Mouse (Mus musculus) monocyte, adult 2 months (primary cell): ENCODE measurements around the gene Gm11492.

ENCODE experiments used
- DNase-seq, 2 experiments: peaks; one replicate each; pipeline ENCODE4 v3.0.0; 2022; ENCODE audit warnings: low spot score in 2 of 2, low read depth in 1 of 2

Gene Gm11492

DNA sequence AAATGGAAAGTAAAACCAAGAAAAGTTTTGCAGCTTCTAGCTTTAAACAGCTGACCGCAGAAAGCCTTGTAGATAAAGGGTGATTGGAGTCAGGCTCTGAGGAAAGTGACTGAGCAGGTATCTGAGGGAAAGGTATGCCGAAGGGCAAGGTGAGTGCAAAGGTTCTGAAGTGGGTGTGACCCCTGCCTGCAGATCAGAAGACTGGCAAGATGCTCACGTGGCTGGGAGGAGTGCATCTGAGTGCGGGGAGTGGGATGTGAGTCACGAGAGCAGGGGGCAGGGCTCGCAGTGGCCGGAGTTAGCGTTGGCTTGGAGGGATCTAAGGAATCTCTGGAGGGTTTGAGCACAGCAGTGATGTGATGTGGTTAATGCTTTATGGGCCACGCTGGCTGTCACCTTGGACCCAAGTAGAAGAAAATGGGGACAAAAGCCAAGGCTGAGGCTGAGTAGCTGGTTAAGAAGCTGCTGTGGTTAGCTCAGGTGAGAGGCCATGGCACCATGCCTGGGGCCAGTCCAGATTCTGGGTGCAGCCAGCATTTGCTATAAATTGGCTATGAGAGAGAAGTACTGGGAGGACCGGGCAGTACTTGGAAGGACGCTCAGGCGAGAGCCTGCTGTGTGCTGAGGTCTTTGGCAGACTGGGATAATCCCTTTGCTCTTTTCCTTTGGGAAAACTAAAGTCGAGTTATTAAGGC is 33.1 kb downstream of the Gm11492 start:
- no peak for DNase-seq

DNA sequence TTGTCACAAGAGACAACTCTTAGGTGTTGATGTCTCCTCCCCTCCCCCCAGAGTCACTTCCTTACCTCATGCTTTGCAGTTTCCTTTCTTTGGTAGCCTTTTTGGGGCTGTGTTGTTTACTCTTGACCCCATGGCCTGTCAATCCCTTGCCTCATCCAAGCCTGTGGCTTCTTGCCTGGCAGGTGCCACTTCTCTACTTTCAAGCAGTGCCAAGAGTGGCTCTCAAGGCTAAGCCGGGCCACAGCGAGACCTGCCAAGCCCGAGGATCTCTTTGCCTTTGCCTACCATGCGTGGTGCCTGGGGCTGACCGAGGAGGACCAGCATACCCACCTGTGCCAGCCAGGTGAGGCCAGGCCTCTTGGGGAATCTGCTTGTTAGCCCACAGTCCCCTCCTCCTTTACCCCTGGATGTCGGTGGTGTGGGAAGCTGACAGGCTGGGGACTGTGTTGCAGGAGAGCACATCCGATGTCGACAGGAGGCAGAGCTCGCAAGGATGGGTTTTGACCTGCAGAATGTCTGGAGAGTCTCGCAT is 33.9 kb downstream of the Gm11492 start:
- no peak for DNase-seq

DNA sequence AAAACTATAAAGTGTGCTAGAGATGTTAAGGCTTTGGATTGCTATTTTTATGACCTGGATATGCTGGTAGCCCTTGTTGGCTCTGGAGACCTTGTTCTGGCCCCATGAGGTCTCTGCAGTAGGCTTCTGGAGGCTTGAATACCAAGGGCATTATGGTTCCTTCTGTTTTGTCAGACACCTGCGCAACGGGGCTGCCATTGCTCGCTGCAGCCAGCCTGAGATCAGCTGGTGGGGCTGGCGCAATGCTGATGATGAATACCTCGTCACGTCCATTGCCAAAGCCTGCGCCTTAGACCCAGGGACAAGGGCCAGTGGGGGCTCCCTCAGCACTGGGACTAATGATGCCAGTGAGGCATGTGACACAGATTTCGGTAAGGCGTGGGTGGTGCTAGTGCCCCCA is 35.8 kb downstream of the Gm11492 start:
- no peak for DNase-seq

DNA sequence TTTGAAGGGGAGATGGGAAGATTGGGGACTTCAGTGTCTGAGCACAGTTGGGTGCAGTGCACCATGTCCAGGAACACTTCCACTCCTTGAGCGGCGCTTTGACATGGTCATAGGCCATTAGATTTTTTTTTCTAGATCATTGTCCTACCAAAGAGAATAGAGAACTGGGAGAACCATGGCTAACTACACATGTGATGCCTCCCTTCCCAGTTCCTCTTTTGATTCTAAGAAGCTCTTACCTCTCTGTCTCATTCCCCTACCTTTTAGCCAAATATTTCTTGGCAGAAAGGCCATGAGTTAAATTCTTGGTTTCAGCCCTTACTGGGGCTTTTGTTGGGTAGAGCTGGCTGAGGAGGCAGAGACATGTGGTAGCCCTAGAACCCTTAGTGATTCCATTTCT is 37.1 kb downstream of the Gm11492 start:
- no peak for DNase-seq

DNA sequence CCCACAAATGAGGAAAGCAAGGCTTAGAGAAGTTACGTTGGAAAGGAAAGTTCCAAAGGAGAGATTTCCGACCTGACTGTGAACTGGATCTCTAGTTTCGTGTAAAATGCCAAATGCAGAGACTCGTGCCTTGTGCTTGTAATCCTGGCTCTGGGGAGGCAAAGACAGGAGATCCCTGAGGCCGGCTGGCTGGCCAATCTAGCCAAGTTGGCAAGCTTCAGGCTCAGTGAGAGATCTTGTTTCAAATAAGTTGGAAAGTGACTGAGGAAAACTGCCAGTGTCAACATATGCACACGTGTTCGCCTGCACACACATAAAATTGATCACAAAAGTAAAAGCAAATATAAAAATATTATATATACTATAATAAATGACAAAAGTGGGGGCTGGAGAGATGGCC is 42.8 kb downstream of the Gm11492 start:
- DNase-seq = no peak

DNA sequence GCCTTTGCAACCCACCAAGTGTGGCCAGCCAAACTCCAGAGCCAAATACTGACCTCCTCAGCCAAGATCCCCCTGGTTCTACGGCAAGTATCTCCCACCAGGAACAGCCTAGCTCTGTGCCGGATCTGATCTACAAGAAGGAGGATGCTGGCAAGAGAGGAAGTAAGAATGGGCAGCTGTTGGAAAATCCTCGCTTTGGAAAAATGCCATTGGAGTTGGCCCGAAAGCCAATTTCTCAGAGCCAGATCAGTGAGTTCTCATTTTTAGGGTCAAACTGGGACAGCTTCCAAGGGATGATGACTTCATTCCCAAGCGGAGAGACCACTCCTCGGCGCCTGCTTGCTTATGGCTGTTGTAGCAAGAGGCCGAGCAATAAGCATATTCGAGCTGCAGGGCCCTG is 45.1 kb downstream of the Gm11492 start:
- DNase-seq = no peak

DNA sequence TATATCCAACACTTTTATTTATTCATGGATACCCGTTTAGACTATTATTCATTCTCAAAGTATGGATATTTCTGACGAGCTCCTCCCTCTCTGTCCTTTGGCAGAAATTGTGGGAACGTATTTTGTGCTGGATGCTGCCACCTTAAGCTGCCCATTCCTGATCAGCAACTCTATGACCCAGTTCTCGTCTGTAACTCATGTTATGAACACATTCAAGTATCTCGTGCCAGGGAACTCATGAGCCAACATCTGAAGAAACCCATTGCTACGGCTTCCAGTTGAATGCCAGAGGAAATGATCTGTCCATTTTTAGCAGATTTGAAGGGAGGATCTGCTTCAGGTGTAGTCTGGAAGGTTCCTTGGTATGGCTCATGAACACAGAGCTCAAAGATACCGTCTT is 47.5 kb downstream of the Gm11492 start:
- no peak for DNase-seq

DNA sequence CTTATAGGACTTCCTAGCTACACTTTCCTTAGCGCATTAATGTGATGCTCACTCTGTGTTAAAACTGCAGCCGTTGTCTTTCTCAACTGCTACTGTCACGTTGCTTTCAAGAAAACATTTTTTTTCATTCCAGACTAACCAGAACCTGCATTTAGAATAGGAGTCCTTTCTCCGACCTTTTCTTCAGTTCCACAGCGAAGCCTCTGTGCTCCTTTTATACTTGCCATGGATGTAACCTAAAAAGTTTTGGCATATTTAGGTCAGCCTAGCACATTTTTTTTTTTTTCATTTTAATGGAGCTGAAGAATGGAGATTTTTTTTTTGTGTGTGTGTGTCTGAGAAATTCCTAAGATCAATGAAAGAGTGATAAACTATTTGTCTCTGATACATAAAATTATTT is 49.1 kb downstream of the Gm11492 start:
- no peak for DNase-seq

DNA sequence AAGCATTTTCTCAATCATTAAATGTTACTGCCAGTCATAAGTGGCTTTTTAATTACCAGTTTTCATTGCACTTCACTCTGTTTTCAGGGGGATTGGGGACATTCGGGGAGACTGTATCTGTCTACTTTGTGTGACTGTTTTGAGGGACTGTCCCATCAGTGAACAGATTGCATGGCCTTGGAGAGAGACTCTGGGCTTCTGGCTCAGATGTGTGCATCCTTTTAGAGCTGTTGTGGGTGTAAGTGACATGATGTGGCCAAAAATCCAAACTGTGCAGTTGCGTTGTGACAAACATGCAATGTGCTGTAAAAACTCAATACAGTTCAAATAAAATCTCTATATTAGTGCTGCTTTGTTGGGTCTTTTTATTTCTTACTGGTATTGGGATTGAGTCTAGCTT is 49.5 kb downstream of the Gm11492 start:
- no peak for DNase-seq

DNA sequence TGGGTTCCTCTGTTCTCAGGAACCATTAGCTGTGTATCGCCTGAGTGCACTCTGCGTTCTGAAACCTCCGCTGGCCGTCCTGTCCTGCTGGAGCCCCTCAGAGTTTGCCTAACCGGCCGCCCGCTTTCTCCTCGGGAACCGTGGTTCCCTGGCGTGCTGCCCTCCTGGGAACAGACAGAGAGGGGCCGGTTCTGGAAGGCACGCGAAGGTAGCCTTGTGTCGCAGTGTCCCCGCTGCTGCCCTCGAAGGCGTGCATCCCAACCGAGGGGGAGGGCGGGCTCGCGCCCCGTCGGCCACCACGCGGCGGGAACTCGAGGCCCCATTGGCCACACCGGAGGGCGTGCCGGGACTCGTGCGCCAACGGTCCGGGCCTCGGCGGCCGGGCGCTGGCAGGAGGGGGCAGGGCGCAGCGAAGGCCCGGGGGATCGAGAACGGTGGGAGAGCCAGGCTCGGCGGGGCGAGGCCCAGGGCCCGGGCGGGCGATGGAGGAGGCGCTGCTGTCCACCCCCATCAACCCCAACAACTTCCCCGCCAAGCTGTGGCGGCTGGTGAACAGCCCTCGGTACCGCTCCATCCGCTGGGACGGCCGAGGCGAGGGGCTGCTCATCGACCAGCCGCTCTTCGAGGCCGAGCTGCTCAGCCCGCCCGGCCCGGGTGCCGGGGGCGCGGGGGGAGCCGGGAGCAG is 50.5 kb downstream of the Gm11492 start, which contains the start of gene Hsf5:
Gene Hsf5, plus strand, starts transcription at position 375 of the 685 bp plus-strand sequence.
- no peak for DNase-seq

DNA sequence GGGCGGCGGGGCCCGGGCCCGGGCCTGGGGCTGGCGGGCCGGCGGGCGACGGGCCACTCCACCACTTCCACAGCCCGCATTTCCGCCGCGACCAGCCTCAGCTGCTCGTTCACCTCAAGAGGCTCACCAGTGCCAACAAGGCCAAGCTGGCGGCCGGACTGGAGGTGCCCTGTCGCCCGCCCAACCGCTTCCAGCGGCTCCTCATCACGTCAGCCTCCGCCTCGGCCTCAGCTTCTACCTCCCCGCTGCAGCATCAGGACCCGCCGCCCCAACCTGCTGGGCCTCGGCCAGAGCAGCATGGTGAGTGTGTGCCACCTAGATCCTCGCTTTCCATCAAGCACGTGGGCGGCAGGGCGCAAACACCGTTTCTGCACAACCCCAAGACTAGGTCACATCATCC is 51.2 kb downstream of the Gm11492 start:
- no peak for DNase-seq
